Mouse (Mus musculus): ENCODE data around the gene Smoc2.

- TF ChIP-seq CTCF (IDR thresholded peaks at IDR 0.05; ENCODE audit: control insufficient read depth, insufficient read depth, insufficient replicate concordance, low read depth, low read length): no peak
- TF ChIP-seq POLR2A (IDR thresholded peaks at IDR 0.05; ENCODE audit: control insufficient read depth, low read depth, low read length): no peak
Observed at GRCm38 (mm10) chr17:14339932-14340557, 60.7 kb downstream of the Smoc2 start.

All from testis, adult 2 months (tissue).